Mouse (Mus musculus): ENCODE data around the gene Cort. TPM values are rescaled to one million over a fixed set of nuclear protein-coding genes. Genes with fewer than 3 reads are reported as not detected.
A peak's percentile ranks its signal among the peaks of the same experiment; 100 is the strongest.
"Not testable (repeated sequence)": the region's sequence is repeated elsewhere in the genome, so short reads cannot be mapped to it uniquely, and the experiment has no call there.

The Cort gene
- total RNA-seq (2021): under 1 TPM; 0.52 to 0.59 TPM
- not detected in 2 replicates for polyA plus RNA-seq (2012; rRNA removed)
- long read RNA-seq: 0 reads

DNA sequence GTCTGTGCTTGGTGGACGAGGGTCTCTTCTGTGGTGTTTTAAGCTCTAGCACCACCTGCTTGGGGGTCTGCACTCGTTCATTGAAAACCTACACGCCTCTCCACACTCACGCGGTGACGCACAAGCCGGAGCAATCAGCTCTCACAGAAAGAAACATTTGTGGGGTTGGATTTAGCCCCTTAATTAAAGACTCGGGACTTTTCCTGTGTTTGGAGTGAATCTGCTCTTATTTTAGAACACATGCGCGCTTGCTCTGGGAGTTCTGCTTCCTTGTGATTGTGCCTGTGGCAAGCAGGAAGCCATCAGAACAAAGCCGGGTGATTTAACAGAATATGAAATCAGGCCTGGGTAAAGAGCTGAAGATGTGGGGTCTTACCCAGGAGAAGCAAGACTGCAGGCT lies at the start of gene Cort:
Gene Cort (minus strand): TSS at position 101 of the 400 bp plus-strand sequence.
- H3K4me3 ChIP-seq: no peak within 1 kb of the TSS
- intact Hi-C loops (cut with DNase I): no loop called here
- DNase-seq: no peak
- H3K4me1 ChIP-seq (ENCODE audit: control insufficient read depth, insufficient read depth, low read length): no peaks in the 10 kb centered on the region
- no peaks in the 10 kb centered on the region for H3K36me3 ChIP-seq (ENCODE audit: control insufficient read depth, insufficient read depth, low read length)
- TF ChIP-seq POLR2A (IDR thresholded peaks at IDR 0.05; ENCODE audit: insufficient read depth, low read depth, low read length): no peak
- no peak for TF ChIP-seq CTCF (IDR thresholded peaks at IDR 0.05)
- no peak for TF ChIP-seq EP300 (IDR thresholded peaks at IDR 0.05; ENCODE audit: insufficient read depth, low read depth, low read length)
- H3K27me3 ChIP-seq (ENCODE audit: control insufficient read depth, insufficient read depth, low read length): no peaks in the 10 kb centered on the region
- 70% methylated on average over 11 of the region's 11 CpGs for WGBS
- H3K27ac ChIP-seq: no peak within 1 kb of the TSS
- H3K79me2 ChIP-seq (replicated peaks; ENCODE audit: control insufficient read depth, insufficient read depth, low read length): no peaks in the 10 kb centered on the region
- no peak within 1 kb of the TSS for H3K9ac ChIP-seq (ENCODE audit: low read depth, low read length)

DNA sequence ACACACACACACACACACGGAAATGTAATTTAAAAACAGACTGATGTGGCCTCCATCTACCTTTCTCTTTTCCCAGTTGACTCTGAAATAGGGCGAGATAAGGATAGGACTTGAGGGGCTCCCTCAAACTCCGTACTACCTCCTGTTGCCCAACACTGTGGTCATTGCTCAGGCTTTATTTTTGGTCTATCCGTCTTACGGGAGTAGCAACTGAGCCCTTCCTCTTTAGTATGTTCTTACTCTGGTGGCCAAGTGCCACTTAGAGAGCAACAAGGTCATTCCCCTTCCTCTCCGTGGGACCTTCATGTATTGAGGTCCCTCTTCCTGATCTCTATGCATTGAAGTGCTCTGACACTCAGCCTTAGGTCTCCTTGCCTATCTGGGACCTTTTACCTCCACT lies 47.1 kb upstream of the Cort start:
- Histone ChIP-seq H3K36me3 (ENCODE audit: control insufficient read depth, insufficient read depth, low read length) (no peaks in the 10 kb centered on the region), H3K9ac (ENCODE audit: low read depth, low read length) (no peak overlapping the region), H3K27ac (no peak overlapping the region), H3K79me2 (replicated peaks; ENCODE audit: control insufficient read depth, insufficient read depth, low read length) (no peaks in the 10 kb centered on the region), H3K27me3 (ENCODE audit: control insufficient read depth, insufficient read depth, low read length) (no peaks in the 10 kb centered on the region), H3K4me1 (ENCODE audit: control insufficient read depth, insufficient read depth, low read length) (peaks cover 7% of the 10 kb centered on the region), H3K4me3 (no peak overlapping the region)
- DNase-seq: no peak
- no peak for TF ChIP-seq CTCF (IDR thresholded peaks at IDR 0.05)
- TF ChIP-seq POLR2A (IDR thresholded peaks at IDR 0.05; ENCODE audit: insufficient read depth, low read depth, low read length): no peak
- no peak for TF ChIP-seq EP300 (IDR thresholded peaks at IDR 0.05; ENCODE audit: insufficient read depth, low read depth, low read length)
- intact Hi-C loops (cut with DNase I): no loop called here
- WGBS: 62% methylated on average over 6 of the region's 6 CpGs

DNA sequence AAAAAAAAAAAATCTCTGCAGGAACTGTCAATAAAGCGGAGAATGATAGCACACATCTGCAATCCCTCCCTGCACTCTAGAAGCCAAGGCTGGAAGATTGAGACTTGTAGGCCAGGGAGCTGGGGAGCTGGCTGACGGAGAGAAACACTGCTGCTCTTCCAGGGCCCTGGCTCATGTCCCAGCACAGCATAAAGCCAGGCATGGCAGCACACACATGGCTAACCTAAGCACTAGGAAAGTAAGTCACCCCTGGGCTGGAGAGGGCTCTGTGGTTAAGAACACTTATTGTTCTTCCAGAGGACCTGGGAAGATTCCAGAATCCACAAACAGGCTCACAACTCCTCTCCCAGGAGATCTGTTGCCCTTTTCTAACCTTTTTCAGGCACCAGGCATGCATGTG lies 46.1 kb upstream of the Cort start:
- H3K4me1 ChIP-seq (ENCODE audit: control insufficient read depth, insufficient read depth, low read length): peaks cover 7% of the 10 kb centered on the region
- no peaks in the 10 kb centered on the region for H3K79me2 ChIP-seq (replicated peaks; ENCODE audit: control insufficient read depth, insufficient read depth, low read length)
- WGBS: 50% methylated on average over 2 of the region's 2 CpGs
- no peak for TF ChIP-seq EP300 (IDR thresholded peaks at IDR 0.05; ENCODE audit: insufficient read depth, low read depth, low read length)
- no peak for TF ChIP-seq POLR2A (IDR thresholded peaks at IDR 0.05; ENCODE audit: insufficient read depth, low read depth, low read length)
- no peak for TF ChIP-seq CTCF (IDR thresholded peaks at IDR 0.05)
- H3K27ac ChIP-seq: peak overlapping the region; percentile 52
- no peak overlapping the region for H3K9ac ChIP-seq (ENCODE audit: low read depth, low read length)
- H3K27me3 ChIP-seq (ENCODE audit: control insufficient read depth, insufficient read depth, low read length): no peaks in the 10 kb centered on the region
- no peaks in the 10 kb centered on the region for H3K36me3 ChIP-seq (ENCODE audit: control insufficient read depth, insufficient read depth, low read length)
- intact Hi-C loops (cut with DNase I): no loop called here
- no peak overlapping the region for H3K4me3 ChIP-seq
- DNase-seq: peak; percentile 71 to 78

DNA sequence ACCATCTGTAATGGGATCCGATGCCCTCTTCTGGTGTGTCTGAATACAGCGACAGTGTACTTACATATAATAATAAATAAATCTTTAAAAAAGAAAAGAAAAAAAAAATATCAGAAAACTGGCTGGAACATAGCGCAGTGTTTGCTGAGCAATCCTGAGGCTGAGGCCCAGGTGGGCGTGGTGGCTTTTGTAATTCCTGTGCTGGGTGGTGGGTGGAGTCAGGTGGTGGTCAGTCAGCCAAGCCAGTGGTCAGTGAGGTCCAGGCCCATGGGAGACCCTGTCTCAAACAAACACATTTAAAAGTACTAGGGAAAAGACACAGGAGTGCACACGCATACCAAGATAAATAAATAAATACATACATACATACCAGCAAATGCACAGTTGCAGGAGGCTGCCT lies 45.5 kb upstream of the Cort start:
- peak overlapping the region; percentile 52 for H3K27ac ChIP-seq
- H3K4me1 ChIP-seq (ENCODE audit: control insufficient read depth, insufficient read depth, low read length): peaks cover 7% of the 10 kb centered on the region
- no peak overlapping the region for H3K9ac ChIP-seq (ENCODE audit: low read depth, low read length)
- H3K36me3 ChIP-seq (ENCODE audit: control insufficient read depth, insufficient read depth, low read length): no peaks in the 10 kb centered on the region
- no peaks in the 10 kb centered on the region for H3K27me3 ChIP-seq (ENCODE audit: control insufficient read depth, insufficient read depth, low read length)
- H3K79me2 ChIP-seq (replicated peaks; ENCODE audit: control insufficient read depth, insufficient read depth, low read length): no peaks in the 10 kb centered on the region
- WGBS: 88% methylated on average over 5 of the region's 5 CpGs
- peak; percentile 62 to 64 for DNase-seq
- TF ChIP-seq EP300 (IDR thresholded peaks at IDR 0.05; ENCODE audit: insufficient read depth, low read depth, low read length) (no peak), CTCF (IDR thresholded peaks at IDR 0.05) (0 out of 2 replicates have a peak, but pooled peaks have one; percentile 10)
- intact Hi-C loops (cut with DNase I): no loop called here
- H3K4me3 ChIP-seq: no peak overlapping the region

DNA sequence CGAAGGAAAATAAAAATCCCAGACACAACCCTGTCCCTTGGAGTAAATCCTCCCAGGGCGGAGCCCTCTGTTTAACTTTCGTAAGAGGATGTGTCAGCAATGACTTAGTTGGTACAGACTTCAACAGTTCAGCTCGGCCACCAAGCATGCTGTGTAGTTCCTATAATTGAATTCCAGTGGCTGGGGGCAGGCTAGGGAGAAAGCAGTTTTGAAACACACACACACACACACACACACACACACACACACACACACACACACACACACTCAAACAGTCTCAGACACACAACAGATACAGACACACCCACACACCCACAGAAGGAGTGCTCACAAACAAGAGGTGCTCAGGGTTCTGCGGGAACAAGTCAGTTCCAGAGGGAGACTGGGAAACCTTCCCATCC lies 45.0 kb upstream of the Cort start:
- H3K36me3 ChIP-seq (ENCODE audit: control insufficient read depth, insufficient read depth, low read length): no peaks in the 10 kb centered on the region
- no peak overlapping the region for H3K4me3 ChIP-seq
- intact Hi-C loops (cut with DNase I): no loop called here
- peak overlapping the region; percentile 52 for H3K27ac ChIP-seq
- H3K27me3 ChIP-seq (ENCODE audit: control insufficient read depth, insufficient read depth, low read length): no peaks in the 10 kb centered on the region
- no peak for TF ChIP-seq EP300 (IDR thresholded peaks at IDR 0.05; ENCODE audit: insufficient read depth, low read depth, low read length)
- no peak for TF ChIP-seq CTCF (IDR thresholded peaks at IDR 0.05)
- TF ChIP-seq POLR2A (IDR thresholded peaks at IDR 0.05; ENCODE audit: insufficient read depth, low read depth, low read length): no peak
- H3K4me1 ChIP-seq (ENCODE audit: control insufficient read depth, insufficient read depth, low read length): peaks cover 7% of the 10 kb centered on the region
- no peaks in the 10 kb centered on the region for H3K79me2 ChIP-seq (replicated peaks; ENCODE audit: control insufficient read depth, insufficient read depth, low read length)
- peak in 1 of 2 experiments; percentile 55 for DNase-seq
- WGBS: 62% methylated on average over 5 of the region's 5 CpGs
- no peak overlapping the region for H3K9ac ChIP-seq (ENCODE audit: low read depth, low read length)

DNA sequence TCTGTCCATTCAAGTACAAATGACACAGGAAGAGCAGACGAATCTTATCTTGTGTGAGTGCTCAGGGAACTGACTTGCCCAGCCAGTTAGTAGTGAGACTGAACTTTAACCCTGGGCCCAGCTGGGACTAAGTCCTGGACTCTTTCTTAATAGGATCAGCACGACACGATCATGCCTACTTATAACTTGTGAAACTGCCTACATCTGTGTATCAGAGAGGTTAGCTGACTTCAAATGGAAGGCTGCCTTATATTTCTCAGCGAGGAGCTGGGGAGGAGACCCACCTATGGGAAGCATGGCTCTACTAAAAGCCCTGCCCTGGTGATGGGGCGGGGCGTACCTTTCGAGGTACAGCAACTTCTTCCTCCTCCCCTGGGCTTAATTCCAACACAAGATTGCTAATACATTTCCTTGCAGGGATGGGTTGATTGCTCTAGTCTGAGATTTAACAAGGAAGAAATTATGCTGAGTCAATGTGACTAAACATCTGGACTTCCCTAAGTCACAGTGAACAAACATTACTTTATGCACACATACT lies 43.9 kb upstream of the Cort start:
- no peak overlapping the region for H3K4me3 ChIP-seq
- intact Hi-C loops (cut with DNase I): no loop called here
- peak overlapping the region; percentile 31; the same call in 1 of the 2 replicates for H3K27ac ChIP-seq
- H3K79me2 ChIP-seq (replicated peaks; ENCODE audit: control insufficient read depth, insufficient read depth, low read length): no peaks in the 10 kb centered on the region
- H3K36me3 ChIP-seq (ENCODE audit: control insufficient read depth, insufficient read depth, low read length): no peaks in the 10 kb centered on the region
- H3K9ac ChIP-seq (ENCODE audit: low read depth, low read length): no peak overlapping the region
- DNase-seq: peak in 1 of 2 experiments; percentile 30
- H3K27me3 ChIP-seq (ENCODE audit: control insufficient read depth, insufficient read depth, low read length): no peaks in the 10 kb centered on the region
- H3K4me1 ChIP-seq (ENCODE audit: control insufficient read depth, insufficient read depth, low read length): peaks cover 7% of the 10 kb centered on the region
- TF ChIP-seq EP300 (IDR thresholded peaks at IDR 0.05; ENCODE audit: insufficient read depth, low read depth, low read length): no peak
- 47% methylated on average over 7 of the region's 7 CpGs for WGBS

DNA sequence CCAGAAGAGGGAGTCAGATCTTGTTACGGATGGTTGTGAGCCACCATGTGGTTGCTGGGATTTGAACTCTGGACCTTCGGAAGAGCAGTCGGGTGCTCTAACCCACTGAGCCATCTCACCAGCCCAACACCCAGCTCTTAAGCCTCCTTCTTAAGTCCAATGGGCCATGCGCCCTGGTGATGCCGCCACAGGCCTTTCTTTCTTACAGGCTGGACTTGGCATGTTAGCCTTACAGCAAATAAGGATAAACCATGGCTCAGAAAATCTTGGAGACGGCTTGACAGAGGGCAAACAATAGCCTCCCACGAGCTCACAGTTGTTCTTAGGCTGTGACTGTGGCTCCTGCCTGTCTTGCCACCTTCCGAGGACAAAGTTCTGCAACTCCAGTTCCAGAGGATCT lies 43.4 kb upstream of the Cort start:
- 75% methylated on average over 7 of the region's 8 CpGs for WGBS
- H3K4me3 ChIP-seq; DNase-seq; H3K9ac ChIP-seq (ENCODE audit: low read depth, low read length); H3K27me3 ChIP-seq (ENCODE audit: control insufficient read depth, insufficient read depth, low read length); H3K4me1 ChIP-seq (ENCODE audit: control insufficient read depth, insufficient read depth, low read length); intact Hi-C loops (cut with DNase I); H3K36me3 ChIP-seq (ENCODE audit: control insufficient read depth, insufficient read depth, low read length); H3K79me2 ChIP-seq (replicated peaks; ENCODE audit: control insufficient read depth, insufficient read depth, low read length): not testable (repeated sequence)
- H3K27ac ChIP-seq: peak overlapping the region; percentile 31; the same call in 1 of the 2 replicates

All from heart, adult 2 months (tissue).